Mouse (Mus musculus) heart, embryonic 12.5 days (tissue): Measurements from ENCODE around the gene Kcnk10. TPM values are rescaled to one million over a fixed set of nuclear protein-coding genes. Genes with fewer than 3 reads are reported as not detected.
A peak's percentile ranks its signal among the peaks of the same experiment; 100 is the strongest.

Experiments used
- ATAC-seq: fragments of 200-750 bp; cut with Nextera tagmentation; 2 replicates; pipeline ENCODE4 v1.8.0; 2017; ENCODE audit warnings: moderate TSS enrichment, moderate library complexity; ENCODE audit not compliant: insufficient number of reproducible peaks, low FRiP score
- H3K27ac ChIP-seq: fragments of 300-500 bp; sonication (generic); 2 replicates; pipeline ENCODE4 v1.5.1; 2016; ENCODE audit warnings: mild to moderate bottlenecking, moderate library complexity; ENCODE audit not compliant: poor library complexity, severe bottlenecking
- H3K27me3 ChIP-seq: fragments of 300-500 bp; sonication (generic); replicated peaks from 2 replicates; pipeline ENCODE4 v1.6.1; 2016; ENCODE audit warnings: mild to moderate bottlenecking, moderate library complexity
- H3K36me3 ChIP-seq: fragments of 300-500 bp; sonication (generic); 2 replicates; pipeline ENCODE4 v1.6.1; 2016; ENCODE audit warnings: mild to moderate bottlenecking, moderate library complexity
- H3K4me1 ChIP-seq: fragments of 300-500 bp; sonication (generic); replicated peaks from 2 replicates; pipeline ENCODE4 v1.6.1; 2016; ENCODE audit warnings: mild to moderate bottlenecking
- H3K4me2 ChIP-seq: fragments of 300-500 bp; sonication (generic); 2 replicates; pipeline ENCODE4 v1.6.1; 2016; ENCODE audit warnings: mild to moderate bottlenecking, moderate library complexity
- H3K4me3 ChIP-seq: fragments of 300-500 bp; sonication (generic); 2 replicates; pipeline ENCODE4 v1.5.1; 2016; ENCODE audit warnings: mild to moderate bottlenecking
- H3K9ac ChIP-seq: fragments of 300-500 bp; sonication (generic); 2 replicates; pipeline ENCODE4 v1.6.1; 2016; ENCODE audit warnings: mild to moderate bottlenecking, moderate library complexity
- H3K9me3 ChIP-seq: fragments of 300-500 bp; sonication (generic); replicated peaks from 2 replicates; pipeline ENCODE4 v1.6.1; 2016; ENCODE audit warnings: mild to moderate bottlenecking, moderate library complexity
- WGBS: fragments of 180-500 bp; shearing (Covaris S2); methylation state at CpG from one replicate; pipeline ENCODE4 v1.1.7; 2016; 5-methylcytosine and 5-hydroxymethylcytosine counted together
- polyA plus RNA-seq: library from polyadenylated mRNA; unstranded; fragments of >200 nt; fragmentation: Nextera tagmentation; extraction: Ambion mirVana; gene quantifications from 2 replicates; pipeline ENCODE4 v1.2.1, GENCODE M21; 2016

Gene Kcnk10
- polyA plus RNA-seq, 1 experiment from 2014 or later, result 0.37 TPM

GRCm38 (mm10) chr12:98406076-98406475, 172.0 kb downstream of the Kcnk10 start:
- Histone ChIP-seq H3K9me3 (no peaks in the 10 kb centered on the region), H3K4me1 (no peaks in the 10 kb centered on the region), H3K4me2 (no peak overlapping the region), H3K36me3 (no peaks in the 10 kb centered on the region), H3K27ac (no peak overlapping the region), H3K4me3 (no peak overlapping the region), H3K27me3 (no peaks in the 10 kb centered on the region), H3K9ac (no peak overlapping the region)
- WGBS, result 66% methylated on average over 4 of the region's 4 CpGs
- no peak for ATAC-seq

- H3K9ac ChIP-seq, result no peak overlapping the region
- H3K27me3 ChIP-seq, result no peaks in the 10 kb centered on the region
- no peak for ATAC-seq
- no peak overlapping the region for H3K4me3 ChIP-seq
- no peaks in the 10 kb centered on the region for H3K36me3 ChIP-seq
- peaks cover 2% of the 10 kb centered on the region; the same call in 1 of the 2 replicates for H3K4me1 ChIP-seq
- H3K27ac ChIP-seq, result no peak overlapping the region
- 71% methylated on average over 4 of the region's 4 CpGs for WGBS
- no peaks in the 10 kb centered on the region for H3K9me3 ChIP-seq
- H3K4me2 ChIP-seq, result no peak overlapping the region
Measured at GRCm38 (mm10) chr12:98396586-98396985, 181.5 kb downstream of the Kcnk10 start.

GRCm38 (mm10) chr12:98394115-98394514, 184.0 kb downstream of the Kcnk10 start:
- H3K9ac ChIP-seq, result no peak overlapping the region
- H3K27ac ChIP-seq, result no peak overlapping the region
- no peaks in the 10 kb centered on the region for H3K36me3 ChIP-seq
- WGBS, result 80% methylated on average over 5 of the region's 5 CpGs
- H3K27me3 ChIP-seq, result no peaks in the 10 kb centered on the region
- H3K4me2 ChIP-seq, result no peak overlapping the region
- H3K4me3 ChIP-seq, result no peak overlapping the region
- no peaks in the 10 kb centered on the region for H3K9me3 ChIP-seq
- peaks cover 8% of the 10 kb centered on the region for H3K4me1 ChIP-seq
- no peak for ATAC-seq

GRCm38 (mm10) chr12:98391347-98391746, 186.8 kb downstream of the Kcnk10 start:
- Histone ChIP-seq H3K4me1 (peaks cover 8% of the 10 kb centered on the region), H3K4me2 (0 out of 2 replicates have a peak overlapping the region, but pooled peaks have one; percentile 12), H3K9ac (no peak overlapping the region), H3K9me3 (no peaks in the 10 kb centered on the region), H3K27me3 (no peaks in the 10 kb centered on the region), H3K36me3 (no peaks in the 10 kb centered on the region), H3K4me3 (no peak overlapping the region), H3K27ac (no peak overlapping the region)
- WGBS, result 33% methylated on average over 5 of the region's 5 CpGs
- ATAC-seq, result no peak

- peaks cover 8% of the 10 kb centered on the region for H3K4me1 ChIP-seq
- no peak overlapping the region for H3K27ac ChIP-seq
- WGBS, result 85% methylated on average over 4 of the region's 4 CpGs
- no peak for ATAC-seq
- no peak overlapping the region for H3K4me2 ChIP-seq
- no peaks in the 10 kb centered on the region for H3K9me3 ChIP-seq
- no peaks in the 10 kb centered on the region for H3K27me3 ChIP-seq
- no peak overlapping the region for H3K4me3 ChIP-seq
- H3K9ac ChIP-seq, result no peak overlapping the region
- H3K36me3 ChIP-seq, result no peaks in the 10 kb centered on the region
Measured at GRCm38 (mm10) chr12:98389618-98390017, 188.5 kb downstream of the Kcnk10 start.

Other genes starting within 250 kb of the Kcnk10 start
- gene Spata7, start 49.8 kb upstream of the Kcnk10 start, polyA plus RNA-seq, result 10.9 and 11.2 TPM in 2 replicates
- 11.7 and 13.3 TPM in 2 replicates for gene Ptpn21, start 159.1 kb upstream of the Kcnk10 start, polyA plus RNA-seq
- 112 and 117 TPM in 2 replicates for gene Zc3h14, start 168.7 kb upstream of the Kcnk10 start, polyA plus RNA-seq